Mouse (Mus musculus): ENCODE results near the gene Slc10a7. TPM values are rescaled to one million over a fixed set of nuclear protein-coding genes. Genes with fewer than 3 reads are reported as not detected.

Slc10a7 gene
- total and polyA plus RNA-seq, 3 experiments = 13.7 to 27.3 TPM; not detected in 1

DNA sequence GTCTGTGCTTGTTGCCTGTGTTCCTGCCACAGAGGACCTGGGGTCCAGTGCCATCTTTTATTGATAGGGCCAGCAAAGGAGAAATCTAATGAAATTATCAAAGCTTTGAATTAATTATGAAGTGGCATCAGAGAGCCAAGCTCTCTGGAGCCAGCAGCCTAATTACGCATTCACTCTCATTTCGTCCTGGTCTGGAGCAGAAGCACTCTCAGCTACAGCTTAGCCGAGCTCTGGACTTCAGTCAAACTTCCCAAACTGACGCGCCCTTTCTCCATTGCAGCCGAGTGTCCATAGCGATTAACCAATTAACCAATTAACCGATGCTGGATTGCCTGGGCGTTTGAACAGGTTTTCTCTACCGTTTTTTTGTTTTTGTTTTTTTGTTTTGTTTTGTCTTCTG is 68.4 kb downstream of the Slc10a7 start:
- TF ChIP-seq NELFE (IDR thresholded peaks at IDR 0.05; ENCODE audit: low read depth, low read length) (no peak), TBP (IDR thresholded peaks at IDR 0.05; ENCODE audit: low read depth, low read length) (no peak), POLR2AphosphoS5 (IDR thresholded peaks at IDR 0.05; ENCODE audit: borderline replicate concordance, low read depth, low read length) (no peak), RAD21 (IDR thresholded peaks at IDR 0.05; ENCODE audit: low read depth, low read length) (no peak), MEF2A (IDR thresholded peaks at IDR 0.05; ENCODE audit: extremely low read depth, insufficient replicate concordance, low read depth, low read length, poor library complexity, severe bottlenecking) (no peak), CTCF (IDR thresholded peaks at IDR 0.05 in 2 of 3, conservative IDR thresholded peaks at IDR 0.05 in 1 of 3; ENCODE audit: control insufficient read depth in 1 of 3, insufficient read depth in 1 of 3, low read depth in 2 of 3, low read length in 3 of 3, poor library complexity in 1 of 3, severe bottlenecking in 1 of 3) (no peak), RCOR1 (IDR thresholded peaks at IDR 0.05; ENCODE audit: low read depth, low read length) (no peak), KAT2A (conservative IDR thresholded peaks at IDR 0.05; ENCODE audit: low read depth, low read length) (no peak), BHLHE40 (IDR thresholded peaks at IDR 0.05; ENCODE audit: borderline replicate concordance, low read depth, low read length) (no peak), JUND (IDR thresholded peaks at IDR 0.05; ENCODE audit: low read depth, low read length) (no peak), MYB (IDR thresholded peaks at IDR 0.05; ENCODE audit: low read depth, low read length) (no peak), TAL1 (IDR thresholded peaks at IDR 0.05; ENCODE audit: low read length) (no peak), SMC3 (IDR thresholded peaks at IDR 0.05; ENCODE audit: low read depth, low read length) (no peak), TCF12 (IDR thresholded peaks at IDR 0.05; ENCODE audit: low read depth, low read length) (no peak), MAZ (IDR thresholded peaks at IDR 0.05; ENCODE audit: low read depth, low read length) (no peak), NRF1 (IDR thresholded peaks at IDR 0.05; ENCODE audit: insufficient read depth, low read depth, low read length, poor library complexity, severe bottlenecking) (no peak), CHD2 (IDR thresholded peaks at IDR 0.05; ENCODE audit: low read length) (no peak), E2F4 (IDR thresholded peaks at IDR 0.05; ENCODE audit: borderline replicate concordance, low read depth, low read length) (no peak)
- Histone ChIP-seq H3K27ac (ENCODE audit: control insufficient read depth, low read depth, low read length) (no peak overlapping the region), H3K9me3 (replicated peaks; ENCODE audit: insufficient read depth, low read length) (no peaks in the 10 kb centered on the region), H3K27me3 (ENCODE audit: control insufficient read depth in 1 of 2, insufficient read depth in 2 of 2, low read length in 2 of 2) (no peaks in the 10 kb centered on the region), H3K4me3 (ENCODE audit: control insufficient read depth in 1 of 2, insufficient read depth in 1 of 2, low read depth in 2 of 2, low read length in 2 of 2) (no peak overlapping the region), H3K9ac (ENCODE audit: control insufficient read depth, low read depth, low read length, poor library complexity, severe bottlenecking) (no peak overlapping the region), H3K4me1 (ENCODE audit: control insufficient read depth in 1 of 2, insufficient read depth in 2 of 2, low read length in 2 of 2) (no peaks in the 10 kb centered on the region), H3K36me3 (ENCODE audit: control insufficient read depth in 1 of 2, insufficient read depth in 2 of 2, low read length in 2 of 2) (peaks cover 0 to 2% of the 10 kb centered on the region in 2 experiments; a peak in 1 of 4 replicates), H3K79me2 (ENCODE audit: control insufficient read depth, insufficient read depth, low read length, poor library complexity) (no peaks in the 10 kb centered on the region)
- DNase-seq (ENCODE audit: low read depth, low spot score) = no peak

DNA sequence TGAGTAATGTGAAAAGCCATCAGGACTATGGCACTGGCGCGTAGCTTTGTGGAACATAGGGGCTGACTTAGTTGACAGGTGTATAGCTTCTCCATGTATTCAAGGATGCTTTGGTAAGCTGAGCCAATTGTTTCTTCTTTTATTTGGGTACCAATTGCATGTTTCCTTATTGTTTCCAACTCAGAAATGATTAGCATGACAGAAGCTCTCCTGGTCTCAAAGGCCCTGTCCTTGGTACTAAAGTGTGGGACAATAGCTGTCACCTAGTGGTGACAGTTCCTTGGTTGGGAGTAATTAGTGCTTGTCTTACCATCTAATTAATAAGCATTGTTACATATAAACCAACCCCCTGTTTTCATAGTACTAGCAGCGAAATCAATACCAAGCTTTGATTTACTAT is 68.9 kb downstream of the Slc10a7 start:
- H3K4me3 ChIP-seq (ENCODE audit: control insufficient read depth in 1 of 2, insufficient read depth in 1 of 2, low read depth in 2 of 2, low read length in 2 of 2) = no peak overlapping the region
- no peak for DNase-seq (ENCODE audit: low read depth, low spot score)
- H3K79me2 ChIP-seq (ENCODE audit: control insufficient read depth, insufficient read depth, low read length, poor library complexity) = no peaks in the 10 kb centered on the region
- peaks cover 0 to 2% of the 10 kb centered on the region in 2 experiments; a peak in 1 of 4 replicates for H3K36me3 ChIP-seq (ENCODE audit: control insufficient read depth in 1 of 2, insufficient read depth in 2 of 2, low read length in 2 of 2)
- H3K9ac ChIP-seq (ENCODE audit: control insufficient read depth, low read depth, low read length, poor library complexity, severe bottlenecking) = no peak overlapping the region
- no peak overlapping the region for H3K27ac ChIP-seq (ENCODE audit: control insufficient read depth, low read depth, low read length)
- H3K4me1 ChIP-seq (ENCODE audit: control insufficient read depth in 1 of 2, insufficient read depth in 2 of 2, low read length in 2 of 2) = no peaks in the 10 kb centered on the region
- H3K27me3 ChIP-seq (ENCODE audit: control insufficient read depth in 1 of 2, insufficient read depth in 2 of 2, low read length in 2 of 2) = no peaks in the 10 kb centered on the region
- no peaks in the 10 kb centered on the region for H3K9me3 ChIP-seq (replicated peaks; ENCODE audit: insufficient read depth, low read length)
- no peak for TF ChIP-seq TAL1 (IDR thresholded peaks at IDR 0.05; ENCODE audit: low read length)
- TF ChIP-seq UBTF (IDR thresholded peaks at IDR 0.05; ENCODE audit: borderline replicate concordance, insufficient read depth, low read depth, low read length) = no peak
- TF ChIP-seq CHD1 (IDR thresholded peaks at IDR 0.05; ENCODE audit: low read depth, low read length) = no peak
- TF ChIP-seq CTCF (IDR thresholded peaks at IDR 0.05 in 2 of 3, conservative IDR thresholded peaks at IDR 0.05 in 1 of 3; ENCODE audit: control insufficient read depth in 1 of 3, insufficient read depth in 1 of 3, low read depth in 2 of 3, low read length in 3 of 3, poor library complexity in 1 of 3, severe bottlenecking in 1 of 3) = no peak
- no peak for TF ChIP-seq ZMIZ1 (IDR thresholded peaks at IDR 0.05; ENCODE audit: low read depth, low read length)
- TF ChIP-seq TBP (IDR thresholded peaks at IDR 0.05; ENCODE audit: low read depth, low read length) = no peak
- TF ChIP-seq ELF1 (IDR thresholded peaks at IDR 0.05; ENCODE audit: low read depth, low read length) = no peak
- TF ChIP-seq ZKSCAN1 (IDR thresholded peaks at IDR 0.05; ENCODE audit: low read depth, low read length) = no peak
- no peak for TF ChIP-seq RCOR1 (IDR thresholded peaks at IDR 0.05; ENCODE audit: low read depth, low read length)

Data from MEL (cell line).